Mouse (Mus musculus) adrenal gland, adult 18-20 months (tissue): ENCODE measurements around the gene Asb14. TPM values are rescaled to one million over a fixed set of nuclear protein-coding genes. Genes with fewer than 3 reads are reported as not detected.
"Not testable (repeated sequence)": the region's sequence is repeated elsewhere in the genome, so short reads cannot be mapped to it uniquely, and the experiment has no call there.

Source experiments
- DNase-seq, 2 experiments: peaks; one replicate each; pipeline ENCODE4 v3.0.0; 2021 to 2022; ENCODE audit warnings: low spot score in 2 of 2
- long read RNA-seq, 2 experiments: library from polyadenylated mRNA; stranded (forward); transcript quantifications; one replicate each; pipeline ENCODE4 v2.0.0; 2021
- total RNA-seq, 2 experiments: library from RNA; stranded (reverse); gene quantifications; 1 replicate in 1 of 2; 2 replicates in 1 of 2; pipeline ENCODE4 v1.2.3; 2021

Gene Asb14
- total RNA-seq, result not detected
- long read RNA-seq, experiment 1, partial matches to known transcripts, result 0 of 1 reads
- long read RNA-seq, experiment 1, other reads (novel, unspliced or antisense), result 1 of 1 reads
- long read RNA-seq, experiment 2, result 0 reads

DNA sequence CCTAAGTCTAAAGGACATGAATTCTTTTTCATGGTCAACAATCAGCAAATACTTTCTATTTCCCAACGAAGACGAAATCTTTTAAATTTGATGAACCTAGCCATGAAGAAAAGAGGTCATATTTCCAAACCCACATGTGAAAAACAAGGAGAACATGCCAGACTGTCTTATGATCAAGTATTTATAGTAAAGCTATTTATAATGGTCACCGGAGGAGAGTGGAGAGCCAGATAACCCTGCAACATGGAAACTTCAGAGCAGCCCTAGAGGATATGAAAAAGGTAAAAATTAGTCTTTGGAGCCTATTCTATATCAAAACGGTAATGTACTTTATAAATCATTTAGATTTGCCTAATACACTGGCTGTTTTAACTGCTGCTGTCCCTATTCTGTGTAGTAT, at the start of gene Asb14:
Gene Asb14 (plus strand): TSS at position 166 of the 400 bp plus-strand sequence.
- no peak for DNase-seq

GRCm38 (mm10) chr14:26853053-26853452, 41.3 kb upstream of the Asb14 start:
- no peak for DNase-seq

DNA sequence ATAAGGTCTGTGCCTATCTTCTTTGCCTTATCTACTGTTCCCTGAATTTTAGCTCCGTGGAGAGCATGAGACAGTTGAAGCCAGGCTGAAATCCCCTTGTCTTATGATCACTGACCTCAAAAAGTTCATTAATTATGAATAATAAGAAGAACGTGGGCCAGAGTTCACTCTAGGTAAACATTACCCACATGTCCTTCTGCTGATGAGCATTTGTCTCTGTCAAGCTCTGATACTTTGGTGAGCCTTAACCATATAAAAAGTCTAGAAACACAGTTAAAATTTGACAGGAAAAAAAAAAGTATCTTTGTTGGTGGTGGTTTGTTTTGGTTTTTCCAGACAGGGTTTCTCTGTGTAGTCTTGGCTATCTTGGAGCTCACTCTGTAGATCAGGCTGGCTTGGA, 40.3 kb upstream of the Asb14 start:
- DNase-seq, result no peak

- no peak for DNase-seq
These were observed 36.0 kb upstream of the Asb14 start for GRCm38 (mm10) chr14:26858364-26858763.

- DNase-seq, result no peak
These were observed 35.3 kb upstream of the Asb14 start for GRCm38 (mm10) chr14:26859024-26859423.

DNA sequence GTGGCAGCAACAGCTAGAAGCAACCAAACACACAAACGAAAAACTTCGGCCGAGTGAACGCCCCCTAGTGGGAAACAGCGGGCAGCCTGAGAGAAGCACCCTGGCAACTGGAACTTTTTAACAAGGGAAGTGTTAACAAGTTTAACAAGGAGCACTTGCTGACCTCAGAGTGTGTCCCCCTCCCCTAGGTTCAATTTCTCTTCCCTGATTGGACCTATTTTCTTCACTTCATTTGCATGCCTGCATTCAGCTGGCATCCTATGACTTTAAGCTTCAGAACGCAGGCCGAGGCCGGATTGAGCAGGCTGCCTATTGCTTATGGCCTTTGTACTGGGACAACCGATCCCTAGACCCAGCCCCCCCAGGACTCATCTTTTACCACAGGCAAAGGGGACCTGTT, 27.0 kb upstream of the Asb14 start:
- no peak for DNase-seq

- no peak for DNase-seq
These were observed 26.1 kb upstream of the Asb14 start for GRCm38 (mm10) chr14:26868299-26868698.

- DNase-seq, result no peak
These were observed 15.6 kb upstream of the Asb14 start for GRCm38 (mm10) chr14:26878756-26879155.

DNA sequence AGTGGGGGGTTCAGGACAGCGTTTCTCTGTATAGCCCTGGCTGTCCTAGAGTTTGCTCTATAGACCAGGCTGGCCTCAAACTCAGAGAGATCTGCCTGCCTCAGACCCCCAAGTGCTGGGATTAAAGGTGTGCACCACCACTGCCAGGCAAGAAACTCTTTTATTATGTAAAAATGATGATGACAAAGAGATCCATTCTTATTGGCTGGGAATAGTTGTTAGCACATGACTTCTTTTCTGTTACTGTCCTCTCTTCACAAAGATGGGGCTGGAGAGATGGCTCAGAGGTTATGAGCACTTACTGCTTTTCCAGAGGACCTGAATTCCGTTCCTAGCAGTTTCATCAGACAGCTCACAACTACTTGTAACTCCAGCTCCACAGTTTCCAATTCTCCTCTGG, 14.4 kb upstream of the Asb14 start:
- DNase-seq, result no peak

DNA sequence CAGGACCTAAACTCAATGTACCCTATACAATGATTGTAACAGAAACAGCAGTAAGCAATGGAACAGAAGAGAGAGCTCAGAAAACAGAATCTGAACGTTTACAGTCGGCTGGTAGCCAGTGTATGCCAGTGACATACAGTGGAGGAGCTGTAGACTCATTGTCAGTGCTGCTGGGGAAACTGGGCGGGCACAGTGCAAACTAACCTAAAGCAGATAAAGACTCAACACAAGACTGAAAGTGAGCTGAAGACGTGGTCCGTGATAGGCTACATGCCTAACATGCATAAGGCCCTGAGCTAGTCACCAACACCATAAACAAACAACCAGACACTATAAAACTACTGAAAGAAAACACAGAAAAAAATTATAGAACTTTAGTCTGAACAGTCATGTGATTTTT, 12.7 kb upstream of the Asb14 start:
- no peak for DNase-seq

DNA sequence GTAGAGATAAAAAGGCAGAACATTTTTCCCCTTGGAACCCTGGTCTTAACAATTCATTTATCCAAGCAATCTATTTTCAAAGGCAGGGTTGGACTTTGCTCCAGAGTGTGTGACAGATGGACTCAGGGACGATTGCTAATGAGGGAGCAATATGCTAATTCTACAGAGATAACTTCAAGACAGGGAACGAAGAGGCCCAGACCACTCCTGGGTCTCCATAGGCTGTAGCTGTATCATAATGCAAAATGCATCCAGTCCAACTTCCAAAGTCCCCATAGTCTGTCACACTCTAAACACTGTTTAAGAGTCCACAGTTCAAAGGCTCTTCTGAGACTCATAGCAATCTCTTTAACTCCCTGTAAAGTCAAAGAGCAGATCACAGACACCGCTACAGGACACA, 7.1 kb upstream of the Asb14 start:
- no peak for DNase-seq

- no peak for DNase-seq
These were observed 3.6 kb upstream of the Asb14 start for GRCm38 (mm10) chr14:26890777-26891176.

DNA sequence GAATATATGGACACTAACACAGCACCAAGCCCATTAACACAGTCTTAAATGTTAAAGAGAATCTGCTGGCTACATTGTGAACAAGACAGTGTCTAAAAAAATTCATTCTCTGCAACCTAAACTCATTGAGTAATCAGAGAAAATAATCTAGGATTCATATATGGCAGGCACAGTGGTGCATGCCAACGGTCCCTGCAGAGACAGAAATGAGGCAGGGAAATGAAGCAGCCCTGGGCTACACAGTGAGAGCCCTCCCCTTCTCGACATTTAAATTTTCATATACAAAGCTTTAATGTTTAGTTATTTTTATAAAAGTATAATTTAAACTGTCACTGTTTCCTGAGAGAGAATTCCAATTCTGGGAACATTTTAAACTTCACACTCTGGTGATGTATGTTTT, 5.1 kb downstream of the Asb14 start:
- DNase-seq, result no peak

DNA sequence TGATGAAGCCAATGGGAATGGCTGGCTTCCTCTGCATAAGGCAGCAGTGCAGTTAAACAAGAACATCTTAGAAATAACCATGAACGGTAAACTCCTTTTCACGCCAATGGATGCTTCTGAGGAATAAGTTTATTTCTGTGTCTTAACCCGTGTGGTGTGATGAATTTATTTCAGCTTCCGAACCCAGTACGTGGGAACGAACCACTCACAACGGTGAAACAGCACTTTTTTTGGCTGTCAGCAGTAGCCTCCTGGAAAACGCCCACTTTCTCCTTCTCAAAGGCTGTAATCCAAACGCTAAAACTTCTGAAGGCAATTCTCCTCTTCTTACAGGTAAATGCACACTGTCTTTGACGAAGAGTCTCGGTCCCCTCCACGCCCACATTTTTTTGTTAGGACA, 6.5 kb downstream of the Asb14 start:
- DNase-seq, result no peak

DNA sequence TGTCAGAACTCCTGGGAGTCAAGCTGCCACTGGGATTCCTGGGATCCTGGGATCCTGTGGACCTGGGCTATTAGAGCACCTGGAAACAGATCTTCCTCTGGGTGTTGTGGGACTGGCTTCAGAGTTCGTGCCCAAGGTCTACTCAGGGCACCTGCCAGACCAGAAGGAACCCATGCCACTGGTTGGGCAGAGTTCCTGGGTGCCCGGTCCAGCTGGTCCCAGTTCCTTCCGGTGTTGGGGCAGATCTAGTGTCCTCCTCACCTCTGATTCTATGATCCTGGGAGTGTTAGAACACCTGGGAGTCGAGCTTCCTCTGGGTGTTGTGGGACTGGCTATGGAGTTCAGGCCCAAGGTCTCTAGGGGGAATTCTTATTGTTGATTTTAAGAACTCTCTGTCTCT, 13.0 kb downstream of the Asb14 start:
- no peak for DNase-seq

- not testable (repeated sequence) for DNase-seq
These were observed 16.1 kb downstream of the Asb14 start for GRCm38 (mm10) chr14:26910461-26910860.

DNA sequence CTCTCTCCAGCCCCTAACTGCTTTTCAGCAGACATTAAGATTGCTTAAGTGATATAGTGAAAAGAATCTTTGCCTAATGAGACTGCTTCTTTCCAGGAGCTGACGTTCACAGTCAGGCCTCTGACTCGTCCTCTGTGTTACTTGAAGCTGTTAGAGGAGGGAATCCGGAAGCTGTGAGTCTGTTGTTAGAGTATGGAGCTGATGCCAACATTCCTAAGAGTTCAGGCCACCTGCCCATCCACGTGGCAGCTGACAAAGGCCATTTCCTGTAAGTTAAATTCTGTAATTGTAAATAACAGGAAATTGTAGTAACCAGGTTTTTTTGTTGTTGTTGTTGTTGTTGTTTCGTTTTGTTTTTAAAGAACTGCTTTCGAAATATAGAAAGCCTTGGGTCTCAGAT, 16.8 kb downstream of the Asb14 start:
- DNase-seq, result no peak

DNA sequence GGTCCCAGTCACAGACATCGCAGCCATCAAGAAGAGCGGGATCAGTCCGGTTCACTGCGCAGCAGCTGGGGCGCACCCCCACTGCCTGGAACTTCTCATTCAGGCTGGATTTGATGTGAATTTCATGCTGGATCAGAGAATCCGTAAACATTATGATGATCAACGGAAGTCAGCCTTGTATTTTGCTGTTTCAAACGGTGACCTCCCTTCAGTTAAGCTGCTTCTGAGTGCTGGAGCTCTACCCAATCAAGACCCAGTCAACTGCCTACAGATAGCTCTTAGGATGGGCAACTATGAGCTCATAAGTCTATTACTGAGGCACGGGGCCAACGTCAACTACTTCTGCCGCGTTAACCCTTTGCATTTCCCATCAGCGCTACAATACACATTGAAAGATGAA, 17.5 kb downstream of the Asb14 start:
- DNase-seq, result no peak

DNA sequence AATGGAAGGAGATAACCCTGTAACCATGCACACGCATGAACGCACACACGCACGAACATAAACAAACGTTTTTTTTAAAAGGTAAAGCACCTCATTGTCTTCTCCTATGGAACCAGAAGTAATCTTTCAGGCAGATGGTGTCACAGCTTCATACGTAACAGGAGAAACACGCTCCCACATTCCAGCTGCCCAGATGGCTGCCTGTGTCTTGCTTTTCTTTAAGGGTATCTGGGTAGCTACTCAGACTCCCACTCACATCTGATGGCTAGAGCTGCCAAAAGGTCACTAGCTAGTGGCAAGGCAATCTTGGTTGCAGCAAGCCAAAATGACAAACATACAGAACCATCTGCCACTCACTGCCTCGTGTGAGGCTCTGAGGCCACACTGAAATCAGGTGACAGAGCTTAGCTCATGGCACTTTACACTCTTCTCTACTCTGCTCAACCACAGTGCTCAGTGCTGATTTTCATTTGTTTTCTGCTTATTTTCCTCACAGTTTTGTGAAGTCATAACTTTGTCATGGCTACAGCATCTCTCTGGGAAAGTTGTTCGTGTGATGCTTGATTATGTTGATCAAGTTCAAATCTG, 19.4 kb downstream of the Asb14 start:
- DNase-seq, result no peak

GRCm38 (mm10) chr14:26919310-26919709, 25.0 kb downstream of the Asb14 start:
- no peak for DNase-seq

- no peak for DNase-seq
These were observed 29.5 kb downstream of the Asb14 start for GRCm38 (mm10) chr14:26923702-26924421.

- no peak for DNase-seq
These were observed 40.5 kb downstream of the Asb14 start for GRCm38 (mm10) chr14:26934891-26935290.

- no peak for DNase-seq
These were observed 41.2 kb downstream of the Asb14 start for GRCm38 (mm10) chr14:26935558-26935957.
